Mouse (Mus musculus) embryo, embryonic 10 days (tissue): ENCODE data around the gene Stpg2.

ENCODE experiments used
- DNase-seq: peaks from one replicate; pipeline ENCODE4 v3.0.0-alpha.2; 2015; ENCODE audit warnings: low spot score

The Stpg2 gene

GRCm38 (mm10) chr3:139739388-139739787 is 533.9 kb downstream of the Stpg2 start:
- no peak for DNase-seq
